Mouse (Mus musculus): ENCODE data around the gene Arhgap30. TPM values are rescaled to one million over a fixed set of nuclear protein-coding genes. Genes with fewer than 3 reads are reported as not detected.

Gene Arhgap30
- polyA plus RNA-seq, 1 experiment from 2014 or later: 0.48 TPM

DNA sequence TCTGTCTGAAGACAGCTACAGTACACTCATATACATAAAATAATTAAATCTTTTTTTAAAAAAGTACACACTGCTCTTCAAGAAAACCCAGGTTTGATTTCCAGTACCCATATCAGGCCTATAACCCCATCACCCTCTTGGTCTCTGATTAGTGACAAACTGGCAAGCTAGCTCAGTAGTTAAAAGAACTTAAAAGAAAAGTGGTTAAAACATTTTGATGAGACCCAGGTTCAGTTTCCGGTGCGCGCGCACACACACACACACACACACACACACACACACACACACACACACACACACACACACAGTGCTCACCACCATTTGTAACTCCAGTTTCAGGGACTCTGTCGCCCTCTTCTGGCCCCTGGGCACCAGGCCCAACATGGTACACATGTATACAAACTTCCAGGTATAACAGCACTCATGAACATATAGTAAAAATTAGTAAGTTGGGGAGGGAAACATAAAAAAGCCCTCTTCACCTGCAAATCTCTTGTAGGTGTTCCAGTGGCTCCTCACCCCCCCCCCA lies 32.9 kb upstream of the Arhgap30 start:
- ATAC-seq: no peak
- Histone ChIP-seq H3K9ac (replicated peaks; ENCODE audit: low read depth, low read length) (no peak overlapping the region), H3K27me3 (replicated peaks; ENCODE audit: control insufficient read depth, insufficient read depth, low read length) (no peaks in the 10 kb centered on the region), H3K4me1 (replicated peaks; ENCODE audit: control insufficient read depth, insufficient read depth, low read length) (peaks cover 9% of the 10 kb centered on the region), H3K4me3 (replicated peaks; ENCODE audit: low read length) (no peak overlapping the region), H3K36me3 (ENCODE audit: control insufficient read depth, insufficient read depth) (peaks cover 8% of the 10 kb centered on the region), H3K9me3 (ENCODE audit: control insufficient read depth, low read length) (0 out of 2 replicates have a peak, but pooled peaks cover 2% of the 10 kb centered on the region), H3K27ac (ENCODE audit: low read length) (no peak overlapping the region), H3K4me2 (ENCODE audit: low read length) (no peak overlapping the region)
- WGBS: 77% methylated on average over 5 of the region's 5 CpGs

DNA sequence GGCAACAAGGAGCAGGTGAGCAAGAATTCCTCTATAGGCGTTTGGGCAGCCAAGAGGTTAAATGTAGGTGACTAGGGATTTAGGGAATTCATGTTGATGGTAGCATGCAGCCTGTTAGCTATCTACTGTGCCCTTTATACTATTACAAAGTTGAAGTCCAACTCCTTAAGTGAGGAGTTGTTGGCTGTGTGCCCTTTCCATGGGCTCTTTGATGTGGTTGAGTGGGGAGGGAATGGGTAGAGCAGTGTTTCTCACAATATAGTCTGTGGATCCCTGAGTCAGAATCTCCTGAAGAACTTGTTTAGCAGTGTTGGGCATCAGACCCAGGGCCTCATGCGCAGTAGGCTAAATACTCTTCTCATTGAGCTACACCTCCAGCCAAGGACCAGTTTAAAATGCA lies 31.9 kb upstream of the Arhgap30 start:
- H3K27ac ChIP-seq (ENCODE audit: low read length): no peak overlapping the region
- 93% methylated on average over 2 of the region's 2 CpGs for WGBS
- H3K4me3 ChIP-seq (replicated peaks; ENCODE audit: low read length): no peak overlapping the region
- H3K9me3 ChIP-seq (ENCODE audit: control insufficient read depth, low read length): 0 out of 2 replicates have a peak, but pooled peaks cover 2% of the 10 kb centered on the region
- no peaks in the 10 kb centered on the region for H3K27me3 ChIP-seq (replicated peaks; ENCODE audit: control insufficient read depth, insufficient read depth, low read length)
- H3K4me1 ChIP-seq (replicated peaks; ENCODE audit: control insufficient read depth, insufficient read depth, low read length): peaks cover 14% of the 10 kb centered on the region
- ATAC-seq: no peak
- H3K36me3 ChIP-seq (ENCODE audit: control insufficient read depth, insufficient read depth): peaks cover 8% of the 10 kb centered on the region
- no peak overlapping the region for H3K9ac ChIP-seq (replicated peaks; ENCODE audit: low read depth, low read length)
- no peak overlapping the region for H3K4me2 ChIP-seq (ENCODE audit: low read length)

DNA sequence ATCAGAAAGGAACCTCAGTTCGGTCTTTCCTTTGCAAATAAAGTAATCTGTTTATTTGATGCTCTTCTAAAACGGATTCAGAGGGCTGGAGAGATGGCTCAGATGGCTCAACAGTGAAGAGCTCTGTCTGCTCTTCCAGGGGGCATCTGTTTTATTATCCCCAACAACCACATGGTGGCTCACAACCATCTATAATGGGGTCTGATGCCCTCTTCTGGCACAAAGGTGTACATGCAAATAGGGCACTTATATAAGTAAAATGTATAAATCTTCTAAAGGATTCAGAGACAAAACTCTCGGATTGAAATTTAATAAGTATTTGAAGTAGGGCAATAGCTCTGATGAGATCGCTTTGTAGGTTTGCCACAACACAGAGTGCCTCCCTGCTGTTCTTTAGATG lies 30.3 kb upstream of the Arhgap30 start:
- Histone ChIP-seq H3K4me2 (ENCODE audit: low read length) (no peak overlapping the region), H3K27me3 (replicated peaks; ENCODE audit: control insufficient read depth, insufficient read depth, low read length) (no peaks in the 10 kb centered on the region), H3K4me1 (replicated peaks; ENCODE audit: control insufficient read depth, insufficient read depth, low read length) (peaks cover 16% of the 10 kb centered on the region), H3K36me3 (ENCODE audit: control insufficient read depth, insufficient read depth) (peaks cover 8% of the 10 kb centered on the region), H3K9ac (replicated peaks; ENCODE audit: low read depth, low read length) (no peak overlapping the region), H3K27ac (ENCODE audit: low read length) (no peak overlapping the region), H3K4me3 (replicated peaks; ENCODE audit: low read length) (no peak overlapping the region), H3K9me3 (ENCODE audit: control insufficient read depth, low read length) (0 out of 2 replicates have a peak, but pooled peaks cover 2% of the 10 kb centered on the region)
- ATAC-seq: no peak
- WGBS: 72% methylated on average over 4 of the region's 4 CpGs

DNA sequence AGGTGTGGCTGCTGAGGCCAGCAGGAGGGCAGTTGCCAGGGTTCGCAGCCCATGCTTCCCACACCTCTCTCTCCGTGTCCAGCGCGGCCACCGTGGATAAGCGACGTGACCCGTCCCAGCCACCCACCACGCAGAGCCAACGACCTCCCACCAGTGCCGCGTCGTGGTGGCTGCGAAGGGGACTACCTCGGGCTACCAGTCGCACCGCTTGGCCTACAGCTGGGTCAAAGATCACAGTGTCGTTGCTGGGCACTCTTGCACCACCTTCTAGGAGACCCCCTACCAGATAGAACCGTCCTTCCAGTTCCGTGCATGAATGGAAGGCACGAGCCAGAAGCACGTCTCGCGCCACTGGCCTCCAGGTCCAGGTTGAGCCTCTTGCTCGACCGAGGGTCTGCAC lies 28.5 kb upstream of the Arhgap30 start:
- Histone ChIP-seq H3K9me3 (ENCODE audit: control insufficient read depth, low read length) (0 out of 2 replicates have a peak, but pooled peaks cover 2% of the 10 kb centered on the region), H3K27ac (ENCODE audit: low read length) (peak overlapping the region; percentile 76), H3K4me1 (replicated peaks; ENCODE audit: control insufficient read depth, insufficient read depth, low read length) (peaks cover 16% of the 10 kb centered on the region), H3K4me2 (ENCODE audit: low read length) (peak overlapping the region; percentile 78), H3K9ac (replicated peaks; ENCODE audit: low read depth, low read length) (peak overlapping the region; percentile 72), H3K4me3 (replicated peaks; ENCODE audit: low read length) (peak overlapping the region; percentile 47), H3K27me3 (replicated peaks; ENCODE audit: control insufficient read depth, insufficient read depth, low read length) (no peaks in the 10 kb centered on the region), H3K36me3 (ENCODE audit: control insufficient read depth, insufficient read depth) (peaks cover 8% of the 10 kb centered on the region)
- 3% methylated on average over 26 of the region's 26 CpGs for WGBS
- no peak for ATAC-seq

DNA sequence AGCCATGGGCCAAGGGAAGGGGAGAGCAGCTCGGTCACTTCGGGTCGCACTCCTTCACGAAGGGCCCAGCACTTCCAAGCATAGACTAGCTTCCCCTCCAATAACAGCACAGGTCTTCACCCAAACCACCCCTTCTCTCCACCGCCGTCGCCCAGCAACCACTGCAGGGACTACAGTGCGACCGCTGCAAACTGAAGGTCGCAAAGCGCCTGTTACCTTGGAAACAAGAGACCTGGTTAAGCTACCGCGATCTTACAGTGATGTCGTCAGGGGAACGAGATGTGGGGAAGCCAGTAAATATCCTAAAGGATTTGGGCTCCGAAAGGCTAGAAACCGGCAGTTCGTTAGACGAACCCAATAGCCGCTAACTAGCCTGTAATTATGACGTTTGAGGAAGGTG lies 28.1 kb upstream of the Arhgap30 start, which contains the start of gene Klhdc9:
Klhdc9 (minus strand) TSS at position 143 of the 400 bp plus-strand sequence.
- H3K9ac ChIP-seq (replicated peaks; ENCODE audit: low read depth, low read length): peak within 1 kb of the TSS; percentile 72
- WGBS: 0% methylated on average over 21 of the region's 21 CpGs

DNA sequence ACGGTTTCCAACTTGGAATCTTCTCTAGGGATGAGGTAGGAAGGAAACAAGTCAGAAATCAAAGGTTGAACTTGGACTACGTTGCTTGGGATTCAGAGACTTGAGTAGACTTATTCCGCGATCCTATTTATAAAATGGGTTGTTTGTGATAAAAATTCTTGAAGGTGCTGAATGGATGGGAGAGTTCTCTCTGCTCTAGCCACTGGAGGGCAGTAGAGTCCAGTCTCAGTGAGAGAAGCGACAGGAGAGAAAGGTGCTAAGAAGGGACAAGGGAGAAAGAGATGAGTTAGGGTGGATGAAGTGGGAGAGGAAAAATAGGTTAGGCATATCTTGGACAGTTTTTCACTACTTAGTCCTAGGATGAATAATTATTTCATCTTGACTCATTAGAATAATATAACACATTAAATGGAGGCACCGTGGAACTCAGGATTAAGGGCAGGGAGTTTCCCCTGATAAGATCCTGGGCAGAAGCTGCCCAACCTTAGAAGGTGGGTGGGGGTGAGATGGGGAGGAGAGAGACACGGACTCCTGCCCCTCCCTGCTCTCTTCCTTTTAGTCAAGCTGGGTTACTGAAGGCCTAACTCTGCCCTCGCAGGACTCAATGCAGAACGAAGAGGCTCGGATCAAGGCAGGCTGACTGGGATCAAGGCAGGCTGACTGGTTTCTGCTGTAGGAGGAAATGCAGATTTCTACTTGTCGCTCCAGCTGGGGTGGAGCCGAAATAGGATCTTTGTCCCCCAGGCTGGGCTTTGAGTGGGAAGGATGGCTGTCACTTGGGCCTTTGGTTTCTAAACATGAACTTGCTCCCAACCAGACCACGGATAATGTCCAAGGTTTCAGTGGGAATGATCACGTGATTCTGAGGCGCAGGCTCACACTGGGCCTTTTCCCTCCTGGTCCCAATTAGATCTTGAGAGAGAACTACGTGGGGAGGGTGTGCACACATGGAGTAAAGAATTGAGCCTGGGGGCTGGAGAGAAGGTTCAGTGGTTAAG lies 27.3 kb upstream of the Arhgap30 start:
- peak overlapping the region; percentile 72 for H3K9ac ChIP-seq (replicated peaks; ENCODE audit: low read depth, low read length)
- peaks cover 16% of the 10 kb centered on the region for H3K4me1 ChIP-seq (replicated peaks; ENCODE audit: control insufficient read depth, insufficient read depth, low read length)
- peaks cover 8% of the 10 kb centered on the region for H3K36me3 ChIP-seq (ENCODE audit: control insufficient read depth, insufficient read depth)
- peak overlapping the region; percentile 47 for H3K4me3 ChIP-seq (replicated peaks; ENCODE audit: low read length)
- H3K9me3 ChIP-seq (ENCODE audit: control insufficient read depth, low read length): 0 out of 2 replicates have a peak, but pooled peaks cover 2% of the 10 kb centered on the region
- 34% methylated on average over 16 of the region's 16 CpGs for WGBS
- no peaks in the 10 kb centered on the region for H3K27me3 ChIP-seq (replicated peaks; ENCODE audit: control insufficient read depth, insufficient read depth, low read length)
- peak overlapping the region; percentile 76 for H3K27ac ChIP-seq (ENCODE audit: low read length)
- peak; percentile 79 for ATAC-seq
- peak overlapping the region; percentile 78 for H3K4me2 ChIP-seq (ENCODE audit: low read length)

More for the DNA sequence above, 28.1 kb upstream of the Arhgap30 start, which contains the start of gene Klhdc9:
- Histone ChIP-seq H3K4me2 (ENCODE audit: low read length) (peak within 1 kb of the TSS; percentile 78), H3K9me3 (ENCODE audit: control insufficient read depth, low read length) (0 out of 2 replicates have a peak, but pooled peaks cover 2% of the 10 kb centered on the region), H3K27ac (ENCODE audit: low read length) (peak within 1 kb of the TSS; percentile 76), H3K4me3 (replicated peaks; ENCODE audit: low read length) (peak within 1 kb of the TSS; percentile 47), H3K4me1 (replicated peaks; ENCODE audit: control insufficient read depth, insufficient read depth, low read length) (peaks cover 16% of the 10 kb centered on the region), H3K36me3 (ENCODE audit: control insufficient read depth, insufficient read depth) (peaks cover 8% of the 10 kb centered on the region), H3K27me3 (replicated peaks; ENCODE audit: control insufficient read depth, insufficient read depth, low read length) (no peaks in the 10 kb centered on the region)
- peak; percentile 96 for ATAC-seq

DNA sequence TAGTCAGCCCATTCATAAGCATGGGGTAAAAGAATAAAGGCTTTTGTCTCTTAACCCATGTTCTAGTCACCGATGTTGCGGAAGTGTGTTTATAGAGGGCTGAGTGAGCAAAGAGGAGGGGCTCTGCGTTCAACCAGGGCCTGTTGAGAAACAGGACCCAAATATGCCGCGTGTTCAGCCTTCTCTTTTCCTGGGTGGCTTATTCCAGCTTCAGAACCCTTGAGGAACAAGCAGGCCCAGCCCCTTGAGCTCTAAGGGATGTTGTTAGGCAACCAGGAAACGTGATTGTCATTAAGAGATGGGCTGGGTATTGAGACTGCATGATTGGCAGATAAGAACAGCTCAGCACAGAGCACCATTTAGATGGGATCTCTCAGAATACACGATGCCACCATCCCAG lies 22.8 kb upstream of the Arhgap30 start:
- Histone ChIP-seq H3K4me3 (replicated peaks; ENCODE audit: low read length) (no peak overlapping the region), H3K4me2 (ENCODE audit: low read length) (no peak overlapping the region), H3K9me3 (ENCODE audit: control insufficient read depth, low read length) (no peaks in the 10 kb centered on the region), H3K36me3 (ENCODE audit: control insufficient read depth, insufficient read depth) (no peaks in the 10 kb centered on the region), H3K9ac (replicated peaks; ENCODE audit: low read depth, low read length) (no peak overlapping the region), H3K27me3 (replicated peaks; ENCODE audit: control insufficient read depth, insufficient read depth, low read length) (no peaks in the 10 kb centered on the region), H3K27ac (ENCODE audit: low read length) (no peak overlapping the region), H3K4me1 (replicated peaks; ENCODE audit: control insufficient read depth, insufficient read depth, low read length) (peaks cover 7% of the 10 kb centered on the region)
- WGBS: 48% methylated on average over 7 of the region's 7 CpGs
- no peak for ATAC-seq

DNA sequence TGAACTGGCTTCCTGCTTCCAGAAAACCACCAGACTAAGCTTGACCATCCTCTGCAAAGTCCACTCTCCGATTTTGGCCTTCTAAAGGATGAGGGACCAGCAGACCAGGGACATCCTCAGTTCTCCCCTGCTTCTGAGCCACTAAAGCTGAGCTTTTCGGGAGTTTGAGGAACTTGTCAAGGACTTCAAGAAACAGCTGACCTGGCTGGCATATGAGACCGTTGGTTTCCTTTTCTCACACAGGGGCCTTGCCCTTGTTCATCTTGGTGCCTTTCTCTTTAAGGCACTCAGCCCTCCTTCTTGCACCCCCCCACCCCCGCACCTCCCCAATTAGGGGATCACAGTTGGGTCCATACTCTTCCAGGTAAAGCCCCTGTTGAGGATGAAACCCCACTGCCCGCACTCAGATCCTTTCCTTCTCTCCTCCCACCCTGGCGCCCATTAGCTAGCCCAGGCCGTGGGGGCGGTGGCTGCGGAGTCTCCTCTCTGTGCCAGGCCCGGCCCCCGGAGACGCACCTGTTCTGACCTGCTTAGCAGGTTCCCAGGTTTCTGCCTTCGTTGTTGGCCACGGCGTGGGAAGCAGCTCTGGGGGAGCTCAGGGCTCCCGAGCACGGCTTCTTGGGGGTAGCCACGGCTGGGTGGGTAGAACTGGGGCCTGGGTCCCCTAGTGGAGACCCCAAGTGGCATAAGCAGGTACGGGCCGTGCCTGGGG lies 18.8 kb upstream of the Arhgap30 start, which contains the start of gene Nectin4:
Nectin4 (plus strand) TSS at position 255 of the 712 bp plus-strand sequence.
- no peaks in the 10 kb centered on the region for H3K36me3 ChIP-seq (ENCODE audit: control insufficient read depth, insufficient read depth)
- no peak for ATAC-seq
- H3K4me2 ChIP-seq (ENCODE audit: low read length): no peak within 1 kb of the TSS
- H3K27ac ChIP-seq (ENCODE audit: low read length): no peak within 1 kb of the TSS
- 43% methylated on average over 20 of the region's 20 CpGs for WGBS
- H3K27me3 ChIP-seq (replicated peaks; ENCODE audit: control insufficient read depth, insufficient read depth, low read length): no peaks in the 10 kb centered on the region
- no peaks in the 10 kb centered on the region for H3K9me3 ChIP-seq (ENCODE audit: control insufficient read depth, low read length)
- H3K4me3 ChIP-seq (replicated peaks; ENCODE audit: low read length): no peak within 1 kb of the TSS
- H3K9ac ChIP-seq (replicated peaks; ENCODE audit: low read depth, low read length): no peak within 1 kb of the TSS
- H3K4me1 ChIP-seq (replicated peaks; ENCODE audit: control insufficient read depth, insufficient read depth, low read length): no peaks in the 10 kb centered on the region

DNA sequence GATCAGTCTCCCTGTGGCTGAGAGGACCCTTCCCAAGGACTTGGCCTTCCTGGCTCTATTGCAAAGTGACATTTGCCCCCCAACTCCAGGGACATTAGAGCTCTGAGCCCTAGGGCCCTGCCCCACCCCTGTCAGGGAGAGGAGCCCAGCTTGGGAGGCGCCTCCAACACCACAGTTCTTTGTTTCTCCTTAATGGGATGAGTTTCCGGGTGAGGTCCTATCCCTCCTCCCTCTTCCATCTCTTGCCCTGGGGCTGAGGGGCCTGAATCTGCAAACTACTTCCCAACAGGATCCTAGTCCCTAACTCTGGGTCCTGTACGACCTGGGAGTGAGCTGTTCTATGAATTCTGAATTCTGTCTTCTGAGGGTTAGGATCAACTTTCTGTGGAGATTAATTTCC lies 15.9 kb upstream of the Arhgap30 start:
- Histone ChIP-seq H3K27me3 (replicated peaks; ENCODE audit: control insufficient read depth, insufficient read depth, low read length) (no peaks in the 10 kb centered on the region), H3K27ac (ENCODE audit: low read length) (no peak overlapping the region), H3K4me2 (ENCODE audit: low read length) (no peak overlapping the region), H3K4me3 (replicated peaks; ENCODE audit: low read length) (no peak overlapping the region), H3K9ac (replicated peaks; ENCODE audit: low read depth, low read length) (no peak overlapping the region), H3K4me1 (replicated peaks; ENCODE audit: control insufficient read depth, insufficient read depth, low read length) (no peaks in the 10 kb centered on the region), H3K9me3 (ENCODE audit: control insufficient read depth, low read length) (no peaks in the 10 kb centered on the region), H3K36me3 (ENCODE audit: control insufficient read depth, insufficient read depth) (no peaks in the 10 kb centered on the region)
- 42% methylated on average over 3 of the region's 3 CpGs for WGBS
- ATAC-seq: no peak

All from forebrain, embryonic 16.5 days (tissue).